Mouse (Mus musculus) brain, embryonic 14.5 days (tissue): ENCODE measurements around the gene Rab40c.

Experiments used
- CTCF ChIP-seq: fragments of 200-500 bp; IDR thresholded peaks from 2 replicates; pipeline ENCODE4 v1.5.1; 2012; ENCODE audit warnings: inconsistent platforms, mild to moderate bottlenecking, moderate library complexity, borderline replicate concordance; ENCODE audit not compliant: insufficient read depth, insufficient read length; ENCODE audit errors: extremely low read depth
- POLR2A ChIP-seq: fragments of 200-500 bp; IDR thresholded peaks from 2 replicates; pipeline ENCODE4 v1.6.1; 2012; ENCODE audit warnings: mild to moderate bottlenecking, inconsistent platforms, borderline replicate concordance; ENCODE audit not compliant: poor library complexity, insufficient read depth, insufficient read length, severe bottlenecking; ENCODE audit errors: extremely low read depth

- TF ChIP-seq CTCF (no peak), POLR2A (no peak)
Observed at GRCm38 (mm10) chr17:25881691-25882090, 37.8 kb downstream of the Rab40c start.
